Mouse (Mus musculus): Measurements from ENCODE around the gene Ugt1a6b.

DNA sequence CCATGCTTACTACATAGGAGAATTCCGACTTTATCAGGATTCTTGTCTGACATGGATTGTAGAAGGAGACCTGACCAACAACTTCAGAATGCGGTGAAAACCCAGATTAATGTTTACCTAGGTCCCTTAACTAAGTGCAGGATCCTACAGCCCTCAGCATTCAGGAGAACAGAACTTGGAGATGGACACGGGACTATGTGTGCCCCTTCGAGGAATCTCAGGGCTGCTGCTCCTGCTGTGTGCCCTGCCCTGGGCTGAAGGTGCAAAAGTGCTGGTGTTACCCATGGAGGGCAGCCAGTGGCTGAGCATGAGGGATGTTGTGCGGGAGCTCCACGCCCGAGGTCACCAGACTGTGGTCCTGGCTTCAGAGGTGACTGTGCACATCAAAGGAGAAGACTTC lies 97.4 kb downstream of the Ugt1a6b start, which contains the start of gene Ugt1a2:
- TF ChIP-seq POLR2A (IDR thresholded peaks at IDR 0.05; ENCODE audit: borderline replicate concordance, extremely low read depth, insufficient read depth, insufficient read length, poor library complexity, severe bottlenecking) = no peak
- TF ChIP-seq CTCF (IDR thresholded peaks at IDR 0.05; ENCODE audit: borderline replicate concordance, extremely low read depth, insufficient read depth, insufficient read length) = no peak
